Mouse (Mus musculus): ENCODE data around the gene Ppp6r2. TPM values are rescaled to one million over a fixed set of nuclear protein-coding genes. Genes with fewer than 3 reads are reported as not detected.

Gene Ppp6r2
- polyA plus RNA-seq, 1 experiment = 252 TPM

- peak overlapping the region; percentile 89 for H3K4me3 ChIP-seq (ENCODE audit: low read depth, low read length)
- peak overlapping the region; percentile 100 for H3K27ac ChIP-seq (ENCODE audit: insufficient read depth, low read depth, low read length)
- H3K27me3 ChIP-seq (ENCODE audit: control insufficient read depth, insufficient read depth, low read length) = no peaks in the 10 kb centered on the region
- H3K4me1 ChIP-seq (ENCODE audit: control insufficient read depth, insufficient read depth, insufficient read length, low read length) = peaks cover 55% of the 10 kb centered on the region
- H3K36me3 ChIP-seq (ENCODE audit: control insufficient read depth, insufficient read depth, low read length) = no peaks in the 10 kb centered on the region
- TF ChIP-seq POLR2A (IDR thresholded peaks at IDR 0.05; ENCODE audit: low read depth, low read length) (no peak), CTCF (IDR thresholded peaks at IDR 0.05; ENCODE audit: extremely low read depth, insufficient read length, insufficient replicate concordance, low read depth, low read length) (no peak)
- WGBS = 38% methylated on average over 7 of the region's 7 CpGs
These were observed 33.0 kb upstream of the Ppp6r2 start for GRCm38 (mm10) chr15:89178260-89178860.

- Histone ChIP-seq H3K27ac (ENCODE audit: insufficient read depth, low read depth, low read length) (peak overlapping the region; percentile 100), H3K4me1 (ENCODE audit: control insufficient read depth, insufficient read depth, insufficient read length, low read length) (peaks cover 51% of the 10 kb centered on the region), H3K36me3 (ENCODE audit: control insufficient read depth, insufficient read depth, low read length) (no peaks in the 10 kb centered on the region), H3K27me3 (ENCODE audit: control insufficient read depth, insufficient read depth, low read length) (no peaks in the 10 kb centered on the region), H3K4me3 (ENCODE audit: low read depth, low read length) (peak overlapping the region; percentile 89)
- TF ChIP-seq POLR2A (IDR thresholded peaks at IDR 0.05; ENCODE audit: low read depth, low read length) = peak; percentile 62; the same call in 1 of the 2 replicates
- no peak for TF ChIP-seq CTCF (IDR thresholded peaks at IDR 0.05; ENCODE audit: extremely low read depth, insufficient read length, insufficient replicate concordance, low read depth, low read length)
- 6% methylated on average over 16 of the region's 16 CpGs for WGBS
These were observed 32.3 kb upstream of the Ppp6r2 start for GRCm38 (mm10) chr15:89178954-89179629.

- peak overlapping the region; percentile 100 for H3K27ac ChIP-seq (ENCODE audit: insufficient read depth, low read depth, low read length)
- peak overlapping the region; percentile 89 for H3K4me3 ChIP-seq (ENCODE audit: low read depth, low read length)
- 16% methylated on average over 6 of the region's 6 CpGs for WGBS
- TF ChIP-seq POLR2A (IDR thresholded peaks at IDR 0.05; ENCODE audit: low read depth, low read length) = no peak
- TF ChIP-seq CTCF (IDR thresholded peaks at IDR 0.05; ENCODE audit: extremely low read depth, insufficient read length, insufficient replicate concordance, low read depth, low read length) = no peak
- H3K27me3 ChIP-seq (ENCODE audit: control insufficient read depth, insufficient read depth, low read length) = no peaks in the 10 kb centered on the region
- H3K4me1 ChIP-seq (ENCODE audit: control insufficient read depth, insufficient read depth, insufficient read length, low read length) = peaks cover 46% of the 10 kb centered on the region
- no peaks in the 10 kb centered on the region for H3K36me3 ChIP-seq (ENCODE audit: control insufficient read depth, insufficient read depth, low read length)
These were observed 31.8 kb upstream of the Ppp6r2 start for GRCm38 (mm10) chr15:89179630-89179964.

- 1% methylated on average over 26 of the region's 26 CpGs for WGBS
- Histone ChIP-seq H3K4me3 (ENCODE audit: low read depth, low read length) (peak overlapping the region; percentile 89), H3K27ac (ENCODE audit: insufficient read depth, low read depth, low read length) (peak overlapping the region; percentile 100), H3K27me3 (ENCODE audit: control insufficient read depth, insufficient read depth, low read length) (no peaks in the 10 kb centered on the region), H3K4me1 (ENCODE audit: control insufficient read depth, insufficient read depth, insufficient read length, low read length) (peaks cover 41% of the 10 kb centered on the region), H3K36me3 (ENCODE audit: control insufficient read depth, insufficient read depth, low read length) (no peaks in the 10 kb centered on the region)
- TF ChIP-seq POLR2A (IDR thresholded peaks at IDR 0.05; ENCODE audit: low read depth, low read length) (no peak), CTCF (IDR thresholded peaks at IDR 0.05; ENCODE audit: extremely low read depth, insufficient read length, insufficient replicate concordance, low read depth, low read length) (no peak)
These were observed 31.2 kb upstream of the Ppp6r2 start for GRCm38 (mm10) chr15:89180081-89180541.

GRCm38 (mm10) chr15:89180571-89181229, 30.7 kb upstream of the Ppp6r2 start, which contains the start of gene Plxnb2:
Plxnb2 (minus strand) TSS chr15:89180788.
- TF ChIP-seq POLR2A (IDR thresholded peaks at IDR 0.05; ENCODE audit: low read depth, low read length) (peak; percentile 56; the same call in 1 of the 2 replicates), CTCF (IDR thresholded peaks at IDR 0.05; ENCODE audit: extremely low read depth, insufficient read length, insufficient replicate concordance, low read depth, low read length) (no peak)
- WGBS = 1% methylated on average over 69 of the region's 72 CpGs
- peak within 1 kb of the TSS; percentile 100 for H3K27ac ChIP-seq (ENCODE audit: insufficient read depth, low read depth, low read length)
- H3K4me1 ChIP-seq (ENCODE audit: control insufficient read depth, insufficient read depth, insufficient read length, low read length) = peaks cover 36% of the 10 kb centered on the region
- peak within 1 kb of the TSS; percentile 89 for H3K4me3 ChIP-seq (ENCODE audit: low read depth, low read length)
- no peaks in the 10 kb centered on the region for H3K36me3 ChIP-seq (ENCODE audit: control insufficient read depth, insufficient read depth, low read length)
- H3K27me3 ChIP-seq (ENCODE audit: control insufficient read depth, insufficient read depth, low read length) = no peaks in the 10 kb centered on the region

GRCm38 (mm10) chr15:89181561-89182270, 29.6 kb upstream of the Ppp6r2 start:
- H3K27me3 ChIP-seq (ENCODE audit: control insufficient read depth, insufficient read depth, low read length) = no peaks in the 10 kb centered on the region
- no peaks in the 10 kb centered on the region for H3K36me3 ChIP-seq (ENCODE audit: control insufficient read depth, insufficient read depth, low read length)
- TF ChIP-seq POLR2A (IDR thresholded peaks at IDR 0.05; ENCODE audit: low read depth, low read length) (no peak), CTCF (IDR thresholded peaks at IDR 0.05; ENCODE audit: extremely low read depth, insufficient read length, insufficient replicate concordance, low read depth, low read length) (no peak)
- no peak overlapping the region for H3K4me3 ChIP-seq (ENCODE audit: low read depth, low read length)
- H3K4me1 ChIP-seq (ENCODE audit: control insufficient read depth, insufficient read depth, insufficient read length, low read length) = peaks cover 26% of the 10 kb centered on the region
- no peak overlapping the region for H3K27ac ChIP-seq (ENCODE audit: insufficient read depth, low read depth, low read length)
- WGBS = 63% methylated on average over 10 of the region's 10 CpGs
